Mouse (Mus musculus): Measurements from ENCODE around the gene Mitf.

Mitf gene

DNA sequence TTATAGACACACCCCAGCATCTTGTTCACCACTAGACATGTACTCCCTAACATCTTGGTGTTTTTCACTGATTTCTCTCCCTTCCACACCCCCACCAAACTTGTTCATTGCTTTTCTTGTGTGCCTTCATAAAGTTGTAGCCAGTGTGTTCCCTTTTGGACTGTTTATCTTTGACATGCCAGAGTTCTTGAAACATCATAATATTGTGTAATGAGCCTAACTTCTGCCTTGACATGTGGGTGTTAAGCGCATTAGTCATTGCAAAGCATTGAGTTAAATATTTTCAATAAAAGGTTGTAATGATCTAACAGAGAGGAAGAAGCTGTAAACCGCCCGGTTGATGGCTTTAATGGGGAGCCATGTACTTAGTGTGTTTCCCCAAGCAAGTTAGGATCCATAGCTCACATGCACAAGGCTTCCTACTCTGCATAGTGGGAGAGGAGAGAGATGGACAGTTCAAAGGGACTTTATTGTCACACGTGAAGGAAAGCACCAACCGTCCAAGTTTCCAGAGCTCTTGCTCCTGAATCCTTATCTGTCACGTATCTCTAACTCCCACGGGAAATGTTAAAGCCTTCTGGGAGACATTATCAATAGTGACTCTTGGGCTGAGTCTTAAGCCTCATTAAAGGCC lies 19.9 kb downstream of the Mitf start:
- no peak for DNase-seq (ENCODE audit: low spot score)

DNA sequence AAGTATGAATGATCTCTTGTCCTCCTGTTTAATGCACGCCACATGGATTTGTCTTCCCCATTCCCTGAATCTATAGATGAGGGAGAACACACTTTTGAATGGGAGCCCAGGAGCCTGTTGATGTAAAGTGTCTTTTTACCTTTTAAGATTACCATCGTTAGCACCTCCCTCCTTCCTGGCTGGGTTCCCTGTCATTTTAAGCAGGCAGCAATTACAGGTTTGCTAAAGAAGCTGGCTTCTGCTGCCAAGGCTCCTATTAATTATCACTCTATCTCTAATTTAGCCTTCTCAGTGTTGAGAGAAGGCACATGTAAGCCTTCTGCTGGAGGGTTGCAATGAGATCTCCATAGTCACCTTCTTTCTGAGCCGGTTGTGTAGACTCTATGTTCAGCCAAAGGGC lies 21.2 kb downstream of the Mitf start:
- no peak for DNase-seq (ENCODE audit: low spot score)

DNA sequence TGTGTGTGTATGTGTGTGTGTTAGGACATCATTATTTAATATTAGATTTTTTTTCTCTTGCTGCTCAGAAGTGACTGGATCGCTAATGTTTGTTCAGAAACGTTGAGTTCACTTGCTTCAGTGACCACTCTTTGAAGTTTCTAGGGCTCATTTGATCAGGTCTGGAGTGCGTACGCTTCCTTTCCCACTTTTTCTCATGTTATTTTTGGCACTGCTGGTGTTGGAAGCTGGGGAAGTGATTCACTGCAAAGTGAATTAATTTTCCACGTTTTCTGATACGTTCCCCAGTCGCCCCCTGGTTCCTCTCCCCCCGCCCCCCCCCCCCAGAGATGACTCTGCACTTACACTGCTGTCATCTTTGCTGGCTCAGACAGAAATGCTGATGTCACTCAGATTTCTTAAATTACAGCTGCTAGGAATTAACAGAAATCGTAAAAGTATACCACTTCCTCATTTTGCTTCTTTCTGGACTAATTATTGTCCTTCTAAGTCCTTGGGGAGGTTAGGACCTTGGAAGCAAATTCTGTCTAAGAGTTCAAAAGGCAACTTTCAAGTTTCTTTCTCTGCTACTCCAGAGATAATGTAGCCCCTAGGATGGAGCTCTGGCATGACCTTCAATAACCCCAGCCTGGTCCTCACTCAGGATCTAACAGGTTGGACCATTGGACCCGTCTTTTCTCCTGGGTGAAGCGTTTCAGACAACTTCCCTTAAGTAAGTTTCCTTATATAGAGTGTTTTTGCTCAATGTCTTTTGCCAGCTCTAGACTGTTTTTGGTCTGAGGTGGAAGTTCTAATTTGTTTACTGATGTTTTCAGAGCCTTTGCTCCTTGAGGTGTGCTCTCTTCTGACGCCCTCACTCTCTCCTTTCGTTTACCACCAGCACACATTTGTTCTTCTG lies 22.2 kb downstream of the Mitf start:
- DNase-seq (ENCODE audit: low spot score): no peak

DNA sequence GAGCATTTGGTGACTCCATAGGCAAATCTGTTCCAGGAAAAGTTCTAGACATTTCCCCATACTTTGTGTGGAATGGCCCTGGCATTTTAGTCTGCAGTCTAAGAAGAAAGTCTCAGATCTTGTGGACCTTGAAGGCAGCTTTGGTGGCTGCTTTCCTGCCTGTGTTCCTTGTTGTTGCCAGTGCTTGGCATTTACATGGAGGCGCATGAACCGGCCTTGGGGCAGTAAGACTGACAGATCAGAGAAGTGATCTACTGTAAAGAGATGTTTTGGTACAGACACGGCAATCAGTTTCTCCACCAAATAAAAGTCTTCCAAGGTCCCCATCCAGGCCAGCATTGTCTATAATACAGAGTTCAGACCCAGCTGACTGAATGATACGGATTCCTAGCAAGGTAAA lies 25.6 kb downstream of the Mitf start:
- DNase-seq (ENCODE audit: low spot score): no peak

DNA sequence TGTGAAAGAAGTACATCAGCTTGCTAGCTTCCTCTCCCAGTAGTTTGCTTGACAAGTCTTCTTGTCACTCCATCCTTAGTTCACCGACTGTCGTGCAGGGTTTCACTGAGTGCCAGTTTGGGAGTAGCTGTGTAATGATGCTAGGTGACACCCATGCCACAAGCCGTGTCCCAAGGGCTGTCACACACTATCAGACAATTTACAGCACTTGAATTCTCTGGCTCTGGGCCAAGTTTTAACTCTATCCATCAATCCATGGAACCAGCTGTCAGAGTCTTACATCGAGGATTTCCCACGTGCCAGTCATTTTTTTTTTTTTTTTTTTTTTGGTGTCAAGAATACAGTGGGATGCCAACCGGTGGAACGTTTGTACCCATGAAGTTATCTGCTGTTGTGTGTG lies 29.3 kb downstream of the Mitf start:
- DNase-seq (ENCODE audit: low spot score): no peak

DNA sequence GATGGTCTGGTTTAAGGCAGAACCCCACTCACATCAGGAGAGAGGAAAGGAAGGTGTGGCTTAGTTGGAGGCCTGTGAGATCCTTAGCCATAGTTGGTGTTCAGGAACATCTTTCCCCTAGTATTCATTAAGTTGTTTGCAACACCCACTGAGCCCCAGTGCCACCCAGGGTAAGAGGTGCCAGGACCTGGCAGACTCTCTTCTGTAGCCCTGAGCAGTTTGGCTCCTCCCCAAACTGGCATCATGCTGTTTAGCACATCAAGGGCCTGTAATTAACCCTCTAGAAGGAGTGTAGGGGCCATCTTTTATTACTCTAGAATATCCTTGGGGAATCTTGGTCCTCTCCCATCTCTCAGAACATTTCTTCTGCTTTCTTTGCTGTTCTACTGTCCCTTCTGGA lies 30.9 kb downstream of the Mitf start:
- DNase-seq (ENCODE audit: low spot score): no peak

DNA sequence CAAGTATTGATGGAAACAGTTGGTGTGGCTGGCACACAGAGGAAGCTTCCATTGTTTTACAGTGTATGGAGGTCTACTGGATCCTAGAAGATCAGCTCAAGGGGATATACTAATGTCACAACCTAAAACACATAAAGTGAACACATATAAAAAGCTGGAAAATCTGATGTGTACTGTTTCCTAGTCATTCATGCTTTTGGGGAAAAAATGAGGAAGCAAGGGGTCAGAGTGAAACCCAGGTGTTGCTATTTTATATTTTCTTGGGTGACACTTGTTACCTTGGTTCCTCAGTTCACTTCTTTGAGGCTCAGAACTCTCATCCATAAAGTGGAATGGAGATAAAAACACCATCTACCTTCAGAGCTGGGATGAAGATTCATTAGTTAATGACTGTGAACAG lies 32.7 kb downstream of the Mitf start:
- DNase-seq (ENCODE audit: low spot score): no peak

DNA sequence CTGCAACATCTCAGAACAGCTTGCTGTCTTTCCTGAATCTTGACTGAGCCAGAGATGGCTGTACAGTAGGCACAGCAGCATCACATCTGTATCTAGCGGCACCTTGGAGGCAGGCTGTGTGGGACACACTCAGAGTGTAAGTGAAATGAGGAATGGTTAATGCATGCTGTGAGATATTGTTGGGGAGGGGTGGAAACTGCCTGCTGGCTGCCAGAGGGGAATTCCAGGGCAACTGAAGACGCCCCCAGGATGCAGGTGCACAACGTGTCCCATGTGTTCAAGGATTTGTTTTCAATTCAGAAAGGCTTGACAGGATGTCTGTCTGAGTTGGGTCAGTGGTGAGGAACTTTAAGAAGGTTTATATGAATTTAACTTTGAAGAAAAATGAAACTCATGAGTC lies 37.3 kb downstream of the Mitf start:
- DNase-seq (ENCODE audit: low spot score): no peak

DNA sequence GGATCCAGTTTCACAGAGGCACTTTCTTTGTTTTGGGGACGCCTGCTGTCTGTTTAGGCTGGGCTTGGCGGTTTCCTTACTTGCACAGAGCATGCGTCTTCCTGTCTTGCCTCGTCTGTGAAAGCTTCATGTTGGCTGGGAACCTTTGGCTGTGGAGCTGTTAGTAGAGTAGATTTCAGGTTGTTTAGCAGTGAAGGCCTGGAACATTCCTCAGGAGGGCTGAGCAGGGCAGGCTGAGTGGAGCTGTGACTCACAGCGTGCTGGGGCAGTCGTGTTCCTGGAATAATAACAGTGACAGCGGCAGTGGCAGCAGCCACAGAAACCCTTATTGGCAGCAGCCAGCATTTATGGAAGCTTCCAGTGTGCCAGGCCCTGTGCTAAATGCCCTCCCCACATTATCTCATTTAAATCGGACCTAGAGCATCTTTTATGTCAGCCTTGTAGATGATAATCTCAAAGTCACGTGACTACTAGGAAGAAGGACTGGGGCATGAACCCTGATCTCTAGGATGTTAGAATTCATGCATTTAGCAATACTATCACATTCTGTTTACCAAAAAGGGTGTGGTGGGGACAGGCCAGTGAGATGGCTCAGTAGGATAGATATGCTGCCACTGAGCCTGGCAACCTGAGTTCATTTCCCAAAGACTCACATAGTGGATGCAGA lies 41.5 kb downstream of the Mitf start:
- no peak for DNase-seq (ENCODE audit: low spot score)

DNA sequence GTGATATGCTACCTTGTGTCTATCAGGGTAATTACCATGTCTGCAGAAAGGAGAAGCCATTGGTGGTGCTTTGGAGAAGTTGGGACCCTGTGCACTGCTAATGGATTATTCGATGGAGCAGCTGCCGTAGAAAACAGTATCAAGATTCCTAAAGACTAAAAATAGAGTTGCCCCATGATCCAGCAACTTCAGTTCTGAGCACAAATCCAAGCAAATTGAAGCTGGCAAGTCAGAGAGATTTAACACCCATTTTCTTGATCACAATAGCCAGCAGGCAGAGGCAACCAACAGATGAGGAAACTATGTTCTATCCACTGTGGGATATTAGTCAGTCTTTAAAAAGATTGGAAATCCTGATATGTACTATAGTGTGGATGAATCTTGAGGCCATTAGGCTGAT lies 47.4 kb downstream of the Mitf start:
- no peak for DNase-seq (ENCODE audit: low spot score)

DNA sequence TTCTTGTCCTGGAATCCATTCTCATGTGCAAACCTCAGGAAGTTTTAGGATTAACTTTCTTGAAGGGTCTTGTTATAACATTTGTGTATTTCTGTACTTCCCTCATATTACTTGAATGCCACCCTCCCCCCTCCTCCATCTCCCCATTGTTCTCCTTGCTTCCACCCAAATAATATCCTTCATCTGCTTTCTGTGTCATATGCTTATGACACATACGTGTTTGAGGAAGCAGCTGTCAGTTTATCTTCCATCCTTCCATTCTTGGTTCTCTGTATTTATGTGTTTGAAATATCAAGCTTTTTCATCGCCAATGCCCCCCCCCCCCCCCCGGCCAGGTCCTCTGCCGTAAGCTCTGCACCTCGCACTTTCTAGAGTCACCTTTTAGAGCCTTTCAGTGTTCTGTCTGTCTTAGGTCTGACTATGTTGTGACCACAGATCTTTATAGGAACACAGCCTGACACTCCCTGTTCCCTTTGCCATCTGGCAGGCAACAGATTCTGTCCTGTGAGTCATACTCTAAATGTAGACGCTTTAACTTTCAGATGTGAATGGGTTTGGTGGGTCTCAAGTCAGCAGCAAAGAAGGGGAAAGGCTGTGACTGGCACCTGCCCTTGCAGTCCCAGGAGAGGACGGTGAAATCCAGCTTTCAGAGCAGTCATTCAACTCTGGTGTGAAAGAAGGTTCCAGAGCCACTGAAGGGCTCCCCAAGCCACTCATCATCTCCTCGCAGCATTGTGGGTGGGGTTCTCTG lies 48.7 kb downstream of the Mitf start:
- no peak for DNase-seq (ENCODE audit: low spot score)

DNA sequence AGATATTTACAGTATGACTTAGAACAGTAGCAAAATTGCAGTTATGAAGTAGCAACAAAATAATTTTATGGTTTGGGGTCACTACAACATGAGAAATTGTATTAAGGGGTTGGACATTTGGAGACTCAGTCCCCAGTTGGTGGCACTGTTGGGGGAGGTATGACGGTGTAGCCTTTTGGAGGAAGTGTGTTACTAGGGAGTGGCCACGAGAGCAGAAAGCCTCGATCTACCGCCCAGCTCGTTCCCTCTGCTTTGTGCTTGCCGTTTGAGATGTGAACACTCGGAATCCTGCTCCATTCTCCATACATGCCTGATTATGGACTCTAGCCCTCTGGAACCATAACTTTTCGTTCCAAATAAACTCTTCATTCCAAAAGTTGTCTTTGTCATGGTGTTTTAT lies 49.6 kb downstream of the Mitf start:
- no peak for DNase-seq (ENCODE audit: low spot score)

DNA sequence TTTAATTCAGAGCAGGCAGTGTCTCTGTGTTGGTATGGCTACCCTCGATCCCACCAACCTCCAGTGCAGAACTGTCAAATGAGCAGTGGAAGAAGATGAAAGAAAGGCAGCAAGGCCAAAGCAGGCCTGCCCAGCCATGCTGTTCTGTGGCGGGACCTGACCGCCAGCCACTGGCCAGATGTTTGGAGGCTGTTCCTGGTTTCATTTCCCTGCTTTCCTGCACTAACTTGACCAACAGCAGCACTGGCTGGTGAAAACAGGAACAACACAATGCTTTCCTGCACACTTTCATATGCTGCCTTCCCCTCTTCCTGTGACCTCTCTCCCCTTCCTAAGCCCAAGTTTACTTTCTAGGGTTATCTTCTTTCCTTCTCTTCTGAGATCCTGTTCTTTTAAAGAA lies 50.8 kb downstream of the Mitf start:
- DNase-seq (ENCODE audit: low spot score): no peak

DNA sequence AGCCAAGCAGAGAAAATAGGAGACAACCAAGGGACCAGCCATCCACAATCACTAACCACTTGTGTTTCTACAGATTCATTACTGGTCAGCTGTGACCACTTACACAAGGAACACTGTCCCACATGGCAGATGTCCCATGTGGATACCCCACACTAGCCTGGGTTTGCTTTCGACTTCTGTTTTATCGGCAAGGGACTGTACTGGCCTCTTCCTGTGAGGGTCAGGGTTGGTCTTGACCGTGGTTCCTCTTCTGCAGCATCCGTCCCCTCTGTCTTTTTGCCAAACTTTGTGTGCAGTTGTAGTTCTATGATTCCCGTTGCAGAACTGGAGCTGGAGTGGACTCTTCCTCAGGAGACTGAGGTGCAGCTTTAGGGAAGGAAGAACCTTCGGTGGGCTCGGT lies 59.7 kb downstream of the Mitf start:
- DNase-seq (ENCODE audit: low spot score): no peak

DNA sequence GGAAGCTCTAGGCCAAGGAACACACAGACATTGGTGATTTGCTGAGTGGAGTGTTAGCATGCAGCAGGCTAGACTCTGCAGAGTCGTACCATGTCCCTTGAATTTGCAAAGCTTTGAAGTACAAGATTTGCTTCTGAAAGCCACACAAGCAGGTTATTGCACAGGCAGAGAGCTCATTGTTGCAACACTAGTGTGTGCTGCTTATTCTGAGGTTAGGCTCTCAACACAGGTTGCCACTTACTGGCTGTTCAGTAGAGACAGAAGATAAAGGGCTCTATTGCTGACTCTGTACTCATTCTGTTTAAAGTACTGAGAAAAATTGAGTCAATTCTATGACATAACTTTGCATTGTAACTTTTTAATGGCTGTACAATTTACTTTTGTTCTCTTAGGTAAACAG lies 61.2 kb downstream of the Mitf start:
- DNase-seq (ENCODE audit: low spot score): no peak

DNA sequence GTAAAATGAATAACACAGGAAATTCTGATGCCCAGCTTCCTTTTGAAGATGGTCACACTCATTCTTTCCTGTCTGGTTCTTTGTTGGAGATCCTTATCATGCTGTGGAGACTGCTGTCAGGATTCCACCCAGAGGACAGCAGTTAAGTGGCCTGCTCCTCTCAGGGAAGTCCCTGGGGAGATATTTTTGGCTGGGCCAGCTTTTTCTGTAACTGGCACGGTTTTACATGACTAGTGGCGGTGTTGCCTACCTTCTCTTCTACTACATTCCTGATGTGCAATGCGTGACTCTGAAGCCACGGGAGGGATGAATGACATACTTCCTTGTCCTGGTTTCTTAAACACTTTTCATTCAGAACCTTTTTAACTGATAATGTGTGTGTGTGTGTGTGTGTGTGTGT lies 63.1 kb downstream of the Mitf start:
- DNase-seq (ENCODE audit: low spot score): no peak

DNA sequence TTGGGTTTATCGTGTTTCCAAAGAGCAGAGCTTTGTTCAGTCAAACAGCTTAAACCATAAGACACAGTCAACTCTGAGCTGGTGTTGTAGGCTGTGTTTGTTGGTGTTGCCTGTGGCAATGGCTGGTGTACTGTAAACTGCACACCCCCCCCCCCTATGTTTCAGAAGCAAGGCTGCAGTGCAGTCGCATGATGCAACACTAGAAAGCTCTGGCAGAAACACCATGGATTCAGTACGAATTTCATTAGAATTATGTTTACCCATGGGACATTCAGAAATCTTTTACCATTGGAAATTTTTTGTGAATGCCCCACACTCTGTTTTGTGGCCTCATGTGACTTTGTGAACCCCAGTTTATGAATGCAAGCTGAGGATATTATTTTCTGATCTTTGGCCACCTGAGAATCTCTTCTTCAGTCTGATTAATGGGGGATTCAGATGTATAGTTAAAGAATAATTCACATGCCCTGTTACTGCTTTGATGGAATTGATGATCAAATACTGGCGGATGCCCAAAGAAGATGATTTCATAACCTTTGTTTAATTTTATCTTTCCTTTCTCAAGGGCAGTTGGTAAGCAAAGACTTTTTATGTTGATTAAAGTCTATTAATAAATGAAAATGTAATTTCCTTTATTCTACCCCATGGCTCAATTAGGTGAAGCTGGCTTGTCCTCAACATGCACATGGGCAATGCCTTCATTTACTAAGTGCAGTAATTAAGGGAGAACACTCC lies 64.6 kb downstream of the Mitf start:
- no peak for DNase-seq (ENCODE audit: low spot score)

DNA sequence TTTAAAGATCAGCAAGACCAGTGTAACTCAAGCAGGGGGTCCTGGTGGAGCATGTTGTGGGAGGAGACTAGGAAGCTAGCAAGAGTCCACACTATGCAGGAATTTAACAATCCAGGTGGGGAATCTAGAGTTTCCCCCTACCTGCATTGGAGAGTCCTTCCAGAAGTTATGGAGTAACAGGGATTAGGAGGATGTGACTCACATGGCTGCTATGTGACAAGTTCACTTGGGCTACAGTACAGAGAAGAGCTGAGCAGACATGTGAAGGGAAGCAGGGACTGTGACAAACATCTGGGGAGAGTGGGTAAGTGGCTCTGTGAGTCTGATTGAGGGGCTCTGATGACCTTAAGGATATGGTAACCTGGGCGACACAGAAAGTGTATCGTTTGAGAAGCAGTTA lies 66.2 kb downstream of the Mitf start:
- no peak for DNase-seq (ENCODE audit: low spot score)

DNA sequence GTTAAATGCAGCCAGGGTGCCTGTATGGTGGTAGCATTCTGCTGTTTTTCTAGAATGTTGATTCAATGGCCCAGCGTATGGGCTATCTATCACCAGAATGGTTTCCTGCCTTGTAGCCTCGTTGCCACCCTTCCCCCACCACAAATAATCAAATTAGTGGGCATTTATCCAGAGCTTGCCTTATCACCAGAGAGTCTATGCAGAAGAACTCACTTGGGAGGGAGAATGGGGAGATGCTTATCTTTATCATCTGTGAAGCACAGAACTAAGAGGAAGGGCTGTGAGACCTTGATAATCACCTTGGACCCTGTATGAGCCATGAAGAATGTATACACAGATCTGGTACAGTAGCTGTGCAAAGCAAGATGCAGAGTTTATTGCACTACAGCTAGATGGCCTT lies 70.1 kb downstream of the Mitf start:
- DNase-seq (ENCODE audit: low spot score): no peak

DNA sequence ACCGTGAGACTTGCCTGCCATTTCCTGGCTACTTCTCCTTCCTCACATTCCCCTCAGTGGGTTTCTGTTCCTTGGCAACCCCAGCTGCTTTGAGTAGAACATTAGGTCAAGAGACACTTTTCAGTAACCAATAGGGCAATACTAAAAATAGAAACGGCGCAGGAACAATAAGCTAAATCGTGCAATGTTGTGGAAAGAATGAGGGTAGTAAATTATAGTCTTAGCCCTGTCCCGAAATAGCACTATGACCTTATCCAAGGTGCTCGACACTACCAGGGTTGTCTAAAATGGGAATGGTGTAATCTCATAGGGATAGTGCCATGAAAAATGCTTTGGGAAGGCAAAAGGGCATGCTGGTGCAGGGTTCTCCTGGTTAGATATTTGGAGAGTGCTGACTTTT lies 70.6 kb downstream of the Mitf start:
- no peak for DNase-seq (ENCODE audit: low spot score)

DNA sequence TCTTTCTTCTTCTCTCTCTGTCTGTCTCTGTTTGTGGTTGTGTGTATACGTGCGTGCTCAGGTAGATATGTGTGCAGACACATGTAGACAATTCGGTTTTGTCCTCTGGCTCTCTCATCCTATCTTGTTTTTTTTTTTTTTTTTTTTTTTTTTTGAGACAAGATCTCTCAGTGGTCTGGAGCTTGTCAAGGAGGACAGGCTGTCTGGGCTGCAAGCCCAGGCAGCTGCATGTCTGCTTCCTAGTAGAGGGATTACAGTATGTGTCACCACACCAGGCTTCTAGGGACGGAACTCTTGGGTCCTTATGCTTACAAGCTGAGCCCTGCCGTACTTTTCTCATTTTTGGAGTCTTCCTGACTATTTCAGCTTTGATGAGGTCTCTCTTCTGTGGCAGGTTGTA lies 73.5 kb downstream of the Mitf start:
- no peak for DNase-seq (ENCODE audit: low spot score)

DNA sequence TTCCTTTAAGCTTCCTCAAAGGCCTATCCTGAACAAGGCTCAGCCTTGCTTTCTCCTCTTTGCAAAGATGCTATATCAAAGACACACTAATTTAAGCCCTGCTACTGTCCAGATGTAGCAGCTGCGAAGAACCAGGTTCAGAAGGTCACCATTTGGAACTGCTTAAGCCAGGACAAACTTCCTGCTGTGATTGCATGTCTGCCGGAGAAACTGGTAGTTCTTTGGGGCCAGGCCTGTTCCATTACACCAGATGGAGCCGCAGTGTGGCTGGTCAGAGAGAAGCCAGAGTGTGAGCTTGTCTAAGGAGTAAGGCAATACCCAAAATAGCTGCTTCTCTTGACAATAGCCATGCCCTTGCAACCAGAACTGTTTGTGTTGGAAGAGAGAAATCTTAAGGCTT lies 75.1 kb downstream of the Mitf start:
- no peak for DNase-seq (ENCODE audit: low spot score)

Measured in ovary, postnatal 10 days (tissue).